Mouse (Mus musculus) neutrophil, adult 5-6 weeks (primary cell): ENCODE measurements around the gene Oxsm. TPM values are rescaled to one million over a fixed set of nuclear protein-coding genes. Genes with fewer than 3 reads are reported as not detected.

Source experiments
- total RNA-seq: library from RNA; stranded (forward); fragments of 200-1000 nt; gene quantifications from 2 replicates; pipeline ENCODE4 v1.2.3, GENCODE M21; 2017

Oxsm gene
- total RNA-seq, 1 experiment from 2014 or later, result 10.5 TPM

Other genes with a start within 250 kb of the Oxsm start
- 81.8 TPM in 2 replicates for gene Ngly1, start 528 bp downstream of the Oxsm start, total RNA-seq
- gene Top2b, start 115.4 kb upstream of the Oxsm start, total RNA-seq, result 302 and 306 TPM in 2 replicates